8 mouse cellular contexts compared by ENCODE assay signal in the genomic region with DNA sequence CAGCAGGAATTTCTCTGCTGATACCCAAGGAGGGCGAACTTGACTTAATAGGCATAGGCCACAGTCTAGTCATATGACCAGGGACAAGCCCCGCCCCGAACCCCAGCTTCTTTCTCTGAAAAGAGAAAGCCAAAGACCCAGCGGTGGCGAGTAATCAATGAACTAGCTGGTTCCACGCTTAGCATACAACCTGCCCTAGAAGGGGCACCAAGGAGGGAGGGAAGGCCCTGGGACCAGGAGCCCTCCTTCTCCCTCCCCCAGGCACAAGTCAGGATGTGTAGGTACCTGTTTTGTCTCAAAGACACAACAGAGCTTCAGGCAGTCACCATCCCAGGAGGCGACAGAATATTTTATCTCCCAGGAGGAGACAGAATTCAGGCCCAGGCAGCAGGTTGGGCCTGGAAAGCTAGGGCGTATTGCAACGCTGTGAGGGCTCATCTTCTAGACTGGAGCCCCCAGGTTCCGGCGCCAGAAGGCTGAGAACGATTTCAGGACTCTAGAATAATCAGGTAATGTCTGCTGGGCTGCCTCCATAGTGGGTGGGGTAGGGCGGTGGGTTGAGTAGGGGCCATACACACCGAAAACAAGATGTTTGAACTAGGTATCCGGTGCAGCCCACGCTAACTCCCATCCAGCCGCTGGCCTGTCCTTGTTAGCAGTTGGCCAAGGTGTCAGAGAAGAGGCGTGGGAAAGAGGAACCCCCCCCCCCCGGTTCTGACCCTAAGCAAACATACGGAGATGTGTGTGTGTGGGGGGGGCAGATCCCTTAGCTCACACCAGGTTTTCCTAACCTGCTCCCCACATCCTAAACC. TPM values are rescaled to one million over a fixed set of nuclear protein-coding genes. Genes with fewer than 3 reads are reported as not detected.
DNase-seq lines count a peak whose midpoint lies in the region; ATAC-seq lines count a peak whose summit lies in the region.

Gene Trmt1 (plus strand): TSS at position 117 of the 812 bp plus-strand sequence.

- no peak for ATAC-seq in inflammation-experienced regulatory T-cells, adult 6 months
- peak; percentile 29; the same call in 1 of the 2 replicates for ATAC-seq in limb, embryonic 11.5 days (ENCODE audit: insufficient number of reproducible peaks, low FRiP score, low TSS enrichment, low read depth)
- 0 out of 2 replicates have a peak, but pooled peaks have one; percentile 18 for ATAC-seq in midbrain, embryonic 15.5 days (replicated peaks)

- H3K9me3 ChIP-seq in limb, embryonic 11.5 days (ENCODE audit: control insufficient read depth, low read length) = no peaks in the 10 kb centered on the region
- H3K9me3 ChIP-seq in midbrain, embryonic 15.5 days = no peaks in the 10 kb centered on the region

- peak within 1 kb of the TSS; percentile 100 for H3K4me3 ChIP-seq in limb, embryonic 11.5 days (ENCODE audit: low read depth, low read length)
- H3K4me3 ChIP-seq in midbrain, embryonic 15.5 days = peak within 1 kb of the TSS; percentile 86

- peaks cover 15% of the 10 kb centered on the region; the same call in 1 of the 2 replicates for H3K36me3 ChIP-seq in limb, embryonic 11.5 days (ENCODE audit: control insufficient read depth, insufficient read depth, low read length)
- H3K36me3 ChIP-seq in midbrain, embryonic 15.5 days (replicated peaks) = no peaks in the 10 kb centered on the region

- peak; percentile 55 for DNase-seq in cerebellum, adult 9-10 months
- DNase-seq in cerebellum, adult 11-12 months = no peak
- DNase-seq in c-Kit-negative CD71-positive TER-119-positive erythroid progenitor cells, embryonic 14.5 days (ENCODE audit: low read depth, low spot score) = peak; percentile 54
- no peak for DNase-seq in gastrocnemius, postnatal 14 days
- peak; percentile 49 for DNase-seq in limb, embryonic 11.5 days (ENCODE audit: low spot score)
- no peak for DNase-seq in urinary bladder, adult 18-20 months (ENCODE audit: low spot score in 2 of 2)

- H3K4me2 ChIP-seq in limb, embryonic 11.5 days (ENCODE audit: low read depth, severe bottlenecking) = peak within 1 kb of the TSS; percentile 92
- H3K4me2 ChIP-seq in midbrain, embryonic 15.5 days = peak within 1 kb of the TSS; percentile 89

- peak within 1 kb of the TSS; percentile 100 for H3K9ac ChIP-seq in limb, embryonic 11.5 days (ENCODE audit: low read length)
- peak within 1 kb of the TSS; percentile 97 for H3K9ac ChIP-seq in midbrain, embryonic 15.5 days

- intact Hi-C loops in gastrocnemius, postnatal 14 days (cut with DNase I; ENCODE audit: low total_unique reads) = no loop called here

- H3K27ac ChIP-seq in limb, embryonic 11.5 days (replicated peaks; ENCODE audit: low read depth, low read length) = peak within 1 kb of the TSS; percentile 98
- H3K27ac ChIP-seq in midbrain, embryonic 15.5 days = peak within 1 kb of the TSS; percentile 88

- no peaks in the 10 kb centered on the region for H3K27me3 ChIP-seq in limb, embryonic 11.5 days (ENCODE audit: control insufficient read depth, insufficient read depth, low read length)
- no peaks in the 10 kb centered on the region for H3K27me3 ChIP-seq in midbrain, embryonic 15.5 days (replicated peaks)

- 11% methylated on average over 19 of the region's 20 CpGs for WGBS in limb, embryonic 11.5 days
- WGBS in midbrain, embryonic 15.5 days = 7% methylated on average over 20 of the region's 20 CpGs

- H3K4me1 ChIP-seq in limb, embryonic 11.5 days (ENCODE audit: control insufficient read depth, insufficient read depth, low read length) = peaks cover 23% of the 10 kb centered on the region
- peaks cover 46% of the 10 kb centered on the region for H3K4me1 ChIP-seq in midbrain, embryonic 15.5 days

RNA-seq across cellular contexts. Expression of gene Trmt1, which starts in this region (rescaled TPM):
- 10 to 100 TPM; 26.0 to 36.2 TPM for total RNA-seq in gastrocnemius, postnatal 14 days (2021)
- 10 to 100 TPM; 28.0 to 61.1 (median 55.5) TPM for polyA plus RNA-seq in inflammation-experienced regulatory T-cells, adult 6 months (2017; shearing (Covaris generic))
- polyA plus RNA-seq in limb, embryonic 11.5 days (2014; fragmentation: Nextera tagmentation; extraction: Ambion mirVana) = 65.7 and 65.9 TPM in 2 replicates
- polyA plus RNA-seq in midbrain, embryonic 15.5 days (2015; fragmentation: Nextera tagmentation; extraction: Ambion mirVana) = 63.3 and 66.7 TPM in 2 replicates

Comparison
In these comparisons a context has a peak if more than half of its experiments do, and no peak if none do; other contexts are left out.
1. DNase-seq: peak in cerebellum, adult 9-10 months (single experiment), c-Kit-negative CD71-positive TER-119-positive erythroid progenitor cells, embryonic 14.5 days (single experiment) and limb, embryonic 11.5 days (single experiment); none in cerebellum, adult 11-12 months (single experiment), gastrocnemius, postnatal 14 days (single experiment) and urinary bladder, adult 18-20 months (0 of 2).